Mouse (Mus musculus) hindbrain, postnatal 0 days (tissue): ENCODE data around the gene Mterf2. TPM values are rescaled to one million over a fixed set of nuclear protein-coding genes. Genes with fewer than 3 reads are reported as not detected.

Experiments
- ATAC-seq: fragments of 200-750 bp; cut with Nextera tagmentation; 2 replicates; pipeline ENCODE4 v1.8.0; 2017; ENCODE audit warnings: mild to moderate bottlenecking, moderate TSS enrichment, moderate library complexity
- DNase-seq: peaks from one replicate; pipeline ENCODE4 v3.0.0-alpha.2; 2015; ENCODE audit warnings: low spot score
- H3K27ac ChIP-seq: fragments of 300-500 bp; sonication (generic); 2 replicates; pipeline ENCODE4 v1.5.1; 2014; ENCODE audit warnings: mild to moderate bottlenecking
- H3K27me3 ChIP-seq: fragments of 300-500 bp; sonication (generic); 2 replicates; pipeline ENCODE4 v1.6.1; 2014; ENCODE audit warnings: low read length, mixed read lengths; ENCODE audit not compliant: insufficient read depth
- H3K36me3 ChIP-seq: fragments of 300-500 bp; sonication (generic); 2 replicates; pipeline ENCODE4 v1.6.1; 2014; ENCODE audit warnings: low read length, mixed read lengths; ENCODE audit not compliant: insufficient read depth
- H3K4me1 ChIP-seq: fragments of 300-500 bp; sonication (generic); 2 replicates; pipeline ENCODE4 v1.6.1; 2014; ENCODE audit warnings: antibody characterized with exemption, low read length, mixed read lengths; ENCODE audit not compliant: insufficient read depth
- H3K4me2 ChIP-seq: fragments of 300-500 bp; sonication (generic); 2 replicates; pipeline ENCODE4 v1.6.1; 2014; ENCODE audit warnings: low read depth, mild to moderate bottlenecking, low read length, moderate library complexity, mixed read lengths
- H3K4me3 ChIP-seq: fragments of 300-500 bp; sonication (generic); 2 replicates; pipeline ENCODE4 v1.5.1; 2014; ENCODE audit warnings: low read length
- H3K9ac ChIP-seq: fragments of 300-500 bp; sonication (generic); replicated peaks from 2 replicates; pipeline ENCODE4 v1.6.1; 2014; ENCODE audit warnings: mild to moderate bottlenecking, low read length, moderate library complexity, mixed read lengths
- H3K9me3 ChIP-seq: fragments of 300-500 bp; sonication (generic); 2 replicates; pipeline ENCODE4 v1.6.1; 2016; ENCODE audit warnings: low read length, mixed read lengths
- CTCF ChIP-seq: IDR thresholded peaks from 2 replicates; pipeline ENCODE4 v1.5.1; 2016; ENCODE audit warnings: antibody characterized with exemption, control low read depth, low read depth
- WGBS: fragments of 180-500 bp; shearing (Covaris S2); extraction: QIAGEN DNeasy Blood & Tissue Kit; methylation state at CpG from one replicate; pipeline ENCODE4 v1.1.7; 2014; 5-methylcytosine and 5-hydroxymethylcytosine counted together
- polyA plus RNA-seq: library from polyadenylated mRNA; unstranded; fragments of >200 nt; fragmentation: Nextera tagmentation; extraction: Ambion mirVana; gene quantifications from 2 replicates; pipeline ENCODE4 v1.2.1, GENCODE M21; 2015
- total RNA-seq: library from RNA; depleted of rRNA; stranded (reverse); fragments of >200 nt; gene quantifications from 2 replicates; pipeline ENCODE4 v1.2.3, GENCODE M21; 2014; rRNA removed

Mterf2 gene
- total and polyA plus RNA-seq, 2 experiments from 2014 or later, result 16.3 to 20.0 TPM

- DNase-seq (no peak), ATAC-seq (no peak)
- Histone ChIP-seq H3K27ac (no peak overlapping the region), H3K27me3 (no peaks in the 10 kb centered on the region), H3K4me2 (no peak overlapping the region), H3K9ac (no peak overlapping the region), H3K4me1 (peaks cover 12% of the 10 kb centered on the region), H3K4me3 (no peak overlapping the region), H3K9me3 (no peaks in the 10 kb centered on the region), H3K36me3 (peaks cover 13% of the 10 kb centered on the region; the same call in 1 of the 2 replicates)
- WGBS, result 85% methylated on average over 13 of the region's 13 CpGs
- TF ChIP-seq CTCF, result no peak
Measured at GRCm38 (mm10) chr10:85125184-85125583, 2.6 kb downstream of the Mterf2 start.

DNA sequence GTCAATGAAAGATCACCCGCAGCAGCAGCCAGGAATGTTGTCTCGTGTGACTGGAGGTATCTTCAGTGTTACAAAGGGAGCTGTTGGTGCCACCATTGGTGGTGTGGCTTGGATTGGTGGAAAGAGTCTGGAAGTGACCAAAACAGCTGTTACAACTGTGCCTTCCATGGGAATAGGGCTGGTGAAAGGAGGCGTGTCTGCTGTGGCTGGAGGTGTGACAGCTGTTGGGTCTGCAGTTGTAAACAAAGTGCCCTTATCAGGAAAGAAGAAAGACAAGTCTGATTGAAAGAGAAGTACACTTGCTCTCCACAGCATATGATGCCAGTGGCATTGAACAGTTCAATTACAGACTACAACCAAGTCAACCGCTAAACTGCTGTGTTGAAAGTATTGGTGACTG lies 13.4 kb downstream of the Mterf2 start:
- no peak overlapping the region for H3K4me2 ChIP-seq
- DNase-seq (no peak), ATAC-seq (no peak)

DNA sequence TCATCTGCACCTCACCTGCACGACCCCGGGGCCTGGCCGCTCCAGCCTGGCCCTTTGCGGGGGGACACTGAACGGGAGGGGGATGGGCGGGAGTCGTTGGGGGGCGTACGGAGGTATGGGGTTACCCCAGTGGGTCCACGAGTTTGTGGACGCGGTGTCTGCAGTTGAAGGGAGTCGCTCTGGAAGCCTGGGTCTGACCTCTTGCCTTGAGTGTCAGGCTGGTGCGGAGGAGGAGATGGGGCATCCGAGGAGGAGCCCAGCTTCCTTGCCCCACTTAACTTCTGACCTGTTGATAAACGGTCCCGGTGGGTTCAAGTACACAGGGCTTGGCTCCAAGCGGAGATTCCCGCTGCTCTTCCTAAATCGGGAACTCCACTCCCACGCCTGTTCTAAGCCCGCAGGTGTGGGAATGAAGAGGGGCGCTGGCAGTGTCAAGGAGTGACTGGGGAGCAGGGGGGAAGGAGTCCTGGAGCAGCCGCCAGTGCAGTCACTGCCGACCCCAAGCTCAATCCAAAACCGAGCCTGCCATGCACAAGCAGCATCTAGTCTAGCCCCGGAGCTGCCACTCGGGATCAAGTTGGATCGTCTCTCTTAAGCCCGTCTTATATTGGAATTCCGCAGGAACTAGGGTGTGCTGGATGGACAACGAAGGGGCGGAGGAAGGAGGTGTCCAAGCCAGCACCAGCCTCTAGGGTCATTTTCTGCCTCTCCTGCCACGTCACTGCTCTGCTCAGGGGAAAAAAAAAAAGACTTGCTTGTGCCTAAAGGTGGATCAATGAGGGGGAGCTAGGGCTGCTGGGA lies 24.5 kb downstream of the Mterf2 start:
- WGBS, result under 1% methylated on average over 32 of the region's 34 CpGs
- DNase-seq (peak; percentile 35), ATAC-seq (peak; percentile 16; the same call in 1 of the 2 replicates)
- H3K36me3 ChIP-seq, result no peaks in the 10 kb centered on the region
- H3K9me3 ChIP-seq, result no peaks in the 10 kb centered on the region
- peak overlapping the region; percentile 93 for H3K27ac ChIP-seq
- no peaks in the 10 kb centered on the region for H3K4me1 ChIP-seq
- peak overlapping the region; percentile 92 for H3K9ac ChIP-seq
- peak; percentile 14; the same call in 1 of the 2 replicates for TF ChIP-seq CTCF
- H3K4me3 ChIP-seq, result peak overlapping the region; percentile 95
- no peaks in the 10 kb centered on the region for H3K27me3 ChIP-seq
- H3K4me2 ChIP-seq, result peak overlapping the region; percentile 76

More for the DNA sequence above, 13.4 kb downstream of the Mterf2 start:
- TF ChIP-seq CTCF, result no peak
- H3K9ac ChIP-seq, result no peak overlapping the region
- H3K27me3 ChIP-seq, result no peaks in the 10 kb centered on the region
- H3K36me3 ChIP-seq, result peaks cover 4% of the 10 kb centered on the region; the same call in 1 of the 2 replicates
- WGBS, result 90% methylated on average over 4 of the region's 4 CpGs
- no peaks in the 10 kb centered on the region for H3K9me3 ChIP-seq
- no peak overlapping the region for H3K4me3 ChIP-seq
- no peaks in the 10 kb centered on the region for H3K4me1 ChIP-seq
- H3K27ac ChIP-seq, result no peak overlapping the region

- ATAC-seq, result peak; percentile 98
- TF ChIP-seq CTCF, result no peak; the same call in 1 of the 2 replicates
- under 1% methylated on average over 70 of the region's 96 CpGs for WGBS
Measured at GRCm38 (mm10) chr10:85102247-85103084, 25.4 kb downstream of the Mterf2 start, which contains the start of the genes Fhl4 and Tmem263. Gene Fhl4, minus strand, starts transcription at chr10:85102495. Gene Tmem263, plus strand, starts transcription at chr10:85102627.

GRCm38 (mm10) chr10:85101841-85102240 lies 26.0 kb downstream of the Mterf2 start:
- H3K4me3 ChIP-seq, result peak overlapping the region; percentile 95
- H3K9ac ChIP-seq, result peak overlapping the region; percentile 92
- peak; percentile 43 for DNase-seq
- H3K27ac ChIP-seq, result peak overlapping the region; percentile 93
- no peaks in the 10 kb centered on the region for H3K27me3 ChIP-seq
- WGBS, result under 1% methylated on average over 10 of the region's 10 CpGs
- ATAC-seq, result peak; percentile 35
- H3K4me2 ChIP-seq, result peak overlapping the region; percentile 76
- H3K4me1 ChIP-seq, result no peaks in the 10 kb centered on the region
- no peak for TF ChIP-seq CTCF
- no peaks in the 10 kb centered on the region for H3K36me3 ChIP-seq
- H3K9me3 ChIP-seq, result no peaks in the 10 kb centered on the region

More at GRCm38 (mm10) chr10:85102247-85103084, 25.4 kb downstream of the Mterf2 start, which contains the start of the genes Fhl4 and Tmem263:
- peak within 1 kb of the TSS; percentile 93 for H3K27ac ChIP-seq
- no peaks in the 10 kb centered on the region for H3K9me3 ChIP-seq
- peak; percentile 97 for DNase-seq
- peak within 1 kb of the TSS; percentile 92 for H3K9ac ChIP-seq
- no peaks in the 10 kb centered on the region for H3K27me3 ChIP-seq
- peak within 1 kb of the TSS; percentile 76 for H3K4me2 ChIP-seq
- H3K4me1 ChIP-seq, result no peaks in the 10 kb centered on the region
- H3K4me3 ChIP-seq, result peak within 1 kb of the TSS; percentile 95
- no peaks in the 10 kb centered on the region for H3K36me3 ChIP-seq

GRCm38 (mm10) chr10:85071605-85072152 lies 56.1 kb downstream of the Mterf2 start:
- H3K4me2 ChIP-seq, result no peak overlapping the region
- TF ChIP-seq CTCF, result no peak
- WGBS, result 57% methylated on average over 4 of the region's 4 CpGs
- ATAC-seq (no peak), DNase-seq (no peak)
- H3K36me3 ChIP-seq, result no peaks in the 10 kb centered on the region
- H3K9ac ChIP-seq, result no peak overlapping the region
- no peak overlapping the region for H3K27ac ChIP-seq
- H3K9me3 ChIP-seq, result no peaks in the 10 kb centered on the region
- H3K27me3 ChIP-seq, result no peaks in the 10 kb centered on the region
- no peaks in the 10 kb centered on the region for H3K4me1 ChIP-seq
- H3K4me3 ChIP-seq, result no peak overlapping the region

Other genes starting within 250 kb of the Mterf2 start
- gene Ric8b, start 210.4 kb downstream of the Mterf2 start, total RNA-seq, result 47.6 and 49.6 TPM in 2 replicates
- 30.6 and 33.8 TPM in 2 replicates for gene Ric8b, start 210.4 kb downstream of the Mterf2 start, polyA plus RNA-seq
- 1.2 TPM in 2 replicates for gene Fhl4, start 25.5 kb downstream of the Mterf2 start, total RNA-seq
- gene Fhl4, start 25.5 kb downstream of the Mterf2 start, polyA plus RNA-seq, result 2.1 TPM in 2 replicates
- gene Tmem263, start 25.4 kb downstream of the Mterf2 start, total RNA-seq, result 20.4 and 21.1 TPM in 2 replicates
- gene Tmem263, start 25.4 kb downstream of the Mterf2 start, polyA plus RNA-seq, result 46.9 and 48.6 TPM in 2 replicates
- 14.6 and 16.3 TPM in 2 replicates for gene Cry1, start 57.0 kb upstream of the Mterf2 start, total RNA-seq
- 28.6 and 30.8 TPM in 2 replicates for gene Cry1, start 57.0 kb upstream of the Mterf2 start, polyA plus RNA-seq